Mouse (Mus musculus) cerebellum, adult 2 months (tissue): ENCODE data around the gene Cttnbp2.

ENCODE experiments used
- CTCF ChIP-seq: fragments of 200-500 bp; IDR thresholded peaks from 2 replicates; pipeline ENCODE4 v1.5.1; 2011; ENCODE audit warnings: low read depth, mild to moderate bottlenecking, control low read depth, low read length, moderate library complexity, borderline replicate concordance; ENCODE audit not compliant: insufficient read depth
- POLR2A ChIP-seq: fragments of 200-500 bp; IDR thresholded peaks from 2 replicates; pipeline ENCODE4 v1.6.1; 2011; ENCODE audit warnings: low read length, control low read depth, borderline replicate concordance; ENCODE audit not compliant: insufficient read depth

DNA sequence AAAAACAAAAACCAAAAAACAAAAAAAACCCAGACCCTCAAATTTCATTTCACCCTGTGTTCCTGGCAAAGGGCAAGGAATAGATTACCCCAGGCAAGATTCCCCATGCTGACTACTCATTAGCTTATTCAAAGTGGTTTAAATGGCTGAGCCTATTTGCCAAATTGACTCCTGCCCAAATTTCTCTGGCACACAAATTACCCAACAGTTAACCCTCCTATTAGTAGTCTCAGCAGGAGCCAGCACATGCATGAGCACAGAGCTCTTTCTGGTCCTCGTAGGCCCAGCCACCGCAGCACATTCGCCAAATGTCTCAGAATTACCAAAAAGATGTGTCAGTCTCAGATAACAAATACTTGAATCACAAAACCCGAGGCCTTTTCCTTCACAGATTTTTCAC, 68.9 kb downstream of the Cttnbp2 start:
- TF ChIP-seq CTCF (no peak), POLR2A (no peak)
